Mouse (Mus musculus) stomach, postnatal 0 days (tissue): ENCODE results near the gene Tomm6.

ENCODE experiments used
- CTCF ChIP-seq: IDR thresholded peaks from 2 replicates; pipeline ENCODE4 v1.5.1; 2016; ENCODE audit warnings: antibody characterized with exemption, low read depth, mild to moderate bottlenecking, moderate library complexity
- EP300 ChIP-seq: optimal IDR thresholded peaks from 2 replicates; pipeline ENCODE3; 2016; ENCODE audit warnings: antibody characterized with exemption

- TF ChIP-seq EP300, result no peak
- peak; percentile 96 for TF ChIP-seq CTCF
These were observed 11.6 kb downstream of the Tomm6 start for GRCm38 (mm10) chr17:47676581-47676980.
